Mouse (Mus musculus): ENCODE measurements around the gene St3gal5. TPM values are rescaled to one million over a fixed set of nuclear protein-coding genes. Genes with fewer than 3 reads are reported as not detected.

The St3gal5 gene
- polyA plus RNA-seq, 1 experiment from 2014 or later = 206 TPM

GRCm38 (mm10) chr6:72189061-72189863 is 91.9 kb downstream of the St3gal5 start:
- no peaks in the 10 kb centered on the region for H3K9me3 ChIP-seq (replicated peaks; ENCODE audit: control insufficient read depth, low read length)
- H3K36me3 ChIP-seq (ENCODE audit: control insufficient read depth, insufficient read depth) = no peaks in the 10 kb centered on the region
- no peak overlapping the region for H3K4me2 ChIP-seq (ENCODE audit: low read depth, low read length)
- H3K4me1 ChIP-seq (ENCODE audit: control insufficient read depth, low read depth, low read length) = no peaks in the 10 kb centered on the region
- peaks cover 31% of the 10 kb centered on the region for H3K27me3 ChIP-seq (ENCODE audit: control insufficient read depth, insufficient read depth, low read depth, low read length)
- no peak overlapping the region for H3K27ac ChIP-seq (ENCODE audit: low read length)
- WGBS (ENCODE audit: insufficient replicate concordance) = 7% methylated on average over 29 of the region's 29 CpGs
- H3K9ac ChIP-seq (ENCODE audit: low read depth, low read length) = no peak overlapping the region
- ATAC-seq (ENCODE audit: low read depth) = no peak
- H3K4me3 ChIP-seq (ENCODE audit: low read depth, low read length) = no peak overlapping the region

GRCm38 (mm10) chr6:72190120-72190519 is 92.7 kb downstream of the St3gal5 start:
- Histone ChIP-seq H3K27me3 (ENCODE audit: control insufficient read depth, insufficient read depth, low read depth, low read length) (peaks cover 31% of the 10 kb centered on the region), H3K36me3 (ENCODE audit: control insufficient read depth, insufficient read depth) (no peaks in the 10 kb centered on the region), H3K4me3 (ENCODE audit: low read depth, low read length) (no peak overlapping the region), H3K9me3 (replicated peaks; ENCODE audit: control insufficient read depth, low read length) (no peaks in the 10 kb centered on the region), H3K27ac (ENCODE audit: low read length) (no peak overlapping the region), H3K9ac (ENCODE audit: low read depth, low read length) (no peak overlapping the region), H3K4me2 (ENCODE audit: low read depth, low read length) (no peak overlapping the region), H3K4me1 (ENCODE audit: control insufficient read depth, low read depth, low read length) (no peaks in the 10 kb centered on the region)
- 14% methylated on average over 6 of the region's 6 CpGs for WGBS (ENCODE audit: insufficient replicate concordance)
- ATAC-seq (ENCODE audit: low read depth) = no peak

GRCm38 (mm10) chr6:72190577-72190976 is 93.2 kb downstream of the St3gal5 start:
- Histone ChIP-seq H3K4me2 (ENCODE audit: low read depth, low read length) (no peak overlapping the region), H3K36me3 (ENCODE audit: control insufficient read depth, insufficient read depth) (no peaks in the 10 kb centered on the region), H3K4me3 (ENCODE audit: low read depth, low read length) (no peak overlapping the region), H3K9me3 (replicated peaks; ENCODE audit: control insufficient read depth, low read length) (no peaks in the 10 kb centered on the region), H3K27ac (ENCODE audit: low read length) (no peak overlapping the region), H3K27me3 (ENCODE audit: control insufficient read depth, insufficient read depth, low read depth, low read length) (peaks cover 31% of the 10 kb centered on the region), H3K9ac (ENCODE audit: low read depth, low read length) (no peak overlapping the region), H3K4me1 (ENCODE audit: control insufficient read depth, low read depth, low read length) (no peaks in the 10 kb centered on the region)
- ATAC-seq (ENCODE audit: low read depth) = no peak
- WGBS (ENCODE audit: insufficient replicate concordance) = 47% methylated on average over 5 of the region's 5 CpGs

GRCm38 (mm10) chr6:72196660-72197059 is 99.3 kb downstream of the St3gal5 start:
- H3K27ac ChIP-seq (ENCODE audit: low read length) = no peak overlapping the region
- no peaks in the 10 kb centered on the region for H3K36me3 ChIP-seq (ENCODE audit: control insufficient read depth, insufficient read depth)
- no peaks in the 10 kb centered on the region for H3K27me3 ChIP-seq (ENCODE audit: control insufficient read depth, insufficient read depth, low read depth, low read length)
- no peak for ATAC-seq (ENCODE audit: low read depth)
- no peak overlapping the region for H3K4me3 ChIP-seq (ENCODE audit: low read depth, low read length)
- no peak overlapping the region for H3K4me2 ChIP-seq (ENCODE audit: low read depth, low read length)
- WGBS (ENCODE audit: insufficient replicate concordance) = 67% methylated on average over 3 of the region's 3 CpGs
- H3K9me3 ChIP-seq (replicated peaks; ENCODE audit: control insufficient read depth, low read length) = no peaks in the 10 kb centered on the region
- H3K4me1 ChIP-seq (ENCODE audit: control insufficient read depth, low read depth, low read length) = no peaks in the 10 kb centered on the region
- no peak overlapping the region for H3K9ac ChIP-seq (ENCODE audit: low read depth, low read length)

GRCm38 (mm10) chr6:72197515-72197914 is 100.1 kb downstream of the St3gal5 start:
- Histone ChIP-seq H3K9ac (ENCODE audit: low read depth, low read length) (no peak overlapping the region), H3K27ac (ENCODE audit: low read length) (no peak overlapping the region), H3K36me3 (ENCODE audit: control insufficient read depth, insufficient read depth) (no peaks in the 10 kb centered on the region), H3K4me2 (ENCODE audit: low read depth, low read length) (no peak overlapping the region), H3K27me3 (ENCODE audit: control insufficient read depth, insufficient read depth, low read depth, low read length) (no peaks in the 10 kb centered on the region), H3K9me3 (replicated peaks; ENCODE audit: control insufficient read depth, low read length) (no peaks in the 10 kb centered on the region), H3K4me3 (ENCODE audit: low read depth, low read length) (no peak overlapping the region), H3K4me1 (ENCODE audit: control insufficient read depth, low read depth, low read length) (no peaks in the 10 kb centered on the region)
- no peak for ATAC-seq (ENCODE audit: low read depth)

- H3K27ac ChIP-seq (ENCODE audit: low read length) = no peak overlapping the region
- 57% methylated on average over 11 of the region's 11 CpGs for WGBS (ENCODE audit: insufficient replicate concordance)
- H3K9me3 ChIP-seq (replicated peaks; ENCODE audit: control insufficient read depth, low read length) = no peaks in the 10 kb centered on the region
- H3K27me3 ChIP-seq (ENCODE audit: control insufficient read depth, insufficient read depth, low read depth, low read length) = no peaks in the 10 kb centered on the region
- no peak overlapping the region for H3K4me3 ChIP-seq (ENCODE audit: low read depth, low read length)
- H3K9ac ChIP-seq (ENCODE audit: low read depth, low read length) = no peak overlapping the region
- H3K36me3 ChIP-seq (ENCODE audit: control insufficient read depth, insufficient read depth) = no peaks in the 10 kb centered on the region
- 0 out of 2 replicates have a peak, but pooled peaks have one; percentile 37 for ATAC-seq (ENCODE audit: low read depth)
- no peak overlapping the region for H3K4me2 ChIP-seq (ENCODE audit: low read depth, low read length)
- H3K4me1 ChIP-seq (ENCODE audit: control insufficient read depth, low read depth, low read length) = no peaks in the 10 kb centered on the region
Observed at GRCm38 (mm10) chr6:72200595-72201256, 103.3 kb downstream of the St3gal5 start.

- H3K27me3 ChIP-seq (ENCODE audit: control insufficient read depth, insufficient read depth, low read depth, low read length) = no peaks in the 10 kb centered on the region
- WGBS (ENCODE audit: insufficient replicate concordance) = 54% methylated on average over 5 of the region's 5 CpGs
- no peaks in the 10 kb centered on the region for H3K4me1 ChIP-seq (ENCODE audit: control insufficient read depth, low read depth, low read length)
- no peaks in the 10 kb centered on the region for H3K36me3 ChIP-seq (ENCODE audit: control insufficient read depth, insufficient read depth)
- H3K9ac ChIP-seq (ENCODE audit: low read depth, low read length) = no peak overlapping the region
- H3K4me3 ChIP-seq (ENCODE audit: low read depth, low read length) = no peak overlapping the region
- no peak for ATAC-seq (ENCODE audit: low read depth)
- no peaks in the 10 kb centered on the region for H3K9me3 ChIP-seq (replicated peaks; ENCODE audit: control insufficient read depth, low read length)
- no peak overlapping the region for H3K4me2 ChIP-seq (ENCODE audit: low read depth, low read length)
- H3K27ac ChIP-seq (ENCODE audit: low read length) = no peak overlapping the region
Observed at GRCm38 (mm10) chr6:72202732-72203131, 105.3 kb downstream of the St3gal5 start.

- no peak for ATAC-seq (ENCODE audit: low read depth)
- no peak overlapping the region for H3K9ac ChIP-seq (ENCODE audit: low read depth, low read length)
- no peaks in the 10 kb centered on the region for H3K4me1 ChIP-seq (ENCODE audit: control insufficient read depth, low read depth, low read length)
- no peaks in the 10 kb centered on the region for H3K27me3 ChIP-seq (ENCODE audit: control insufficient read depth, insufficient read depth, low read depth, low read length)
- H3K4me2 ChIP-seq (ENCODE audit: low read depth, low read length) = no peak overlapping the region
- H3K36me3 ChIP-seq (ENCODE audit: control insufficient read depth, insufficient read depth) = no peaks in the 10 kb centered on the region
- H3K27ac ChIP-seq (ENCODE audit: low read length) = no peak overlapping the region
- no peaks in the 10 kb centered on the region for H3K9me3 ChIP-seq (replicated peaks; ENCODE audit: control insufficient read depth, low read length)
- WGBS (ENCODE audit: insufficient replicate concordance) = 46% methylated on average over 5 of the region's 5 CpGs
- no peak overlapping the region for H3K4me3 ChIP-seq (ENCODE audit: low read depth, low read length)
Observed at GRCm38 (mm10) chr6:72203279-72203678, 105.9 kb downstream of the St3gal5 start.
